Mouse (Mus musculus): ENCODE measurements around the gene Mars. TPM values are rescaled to one million over a fixed set of nuclear protein-coding genes. Genes with fewer than 3 reads are reported as not detected.
"Not testable (repeated sequence)": the region's sequence is repeated elsewhere in the genome, so short reads cannot be mapped to it uniquely, and the experiment has no call there.

The Mars gene
- total RNA-seq, 2 experiments from 2014 or later, result 53.3 to 57.9 TPM

DNA sequence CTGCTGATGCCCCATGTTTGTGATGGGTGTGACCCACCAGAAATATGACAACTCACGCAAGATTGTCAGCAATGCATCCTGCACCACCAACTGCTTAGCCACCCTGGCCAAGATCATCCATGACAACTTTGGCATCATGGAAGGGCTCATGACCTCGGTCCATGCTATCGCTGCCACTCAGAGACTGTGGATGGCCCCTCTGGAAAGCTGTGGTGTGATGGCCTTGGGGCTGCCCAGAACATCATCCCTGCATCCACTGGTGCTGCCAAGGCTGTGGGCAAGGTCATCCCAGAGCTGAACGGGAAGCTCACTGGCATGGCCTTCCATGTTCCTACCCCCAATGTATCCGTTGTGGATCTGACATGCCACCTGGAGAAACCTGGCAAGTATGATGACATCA lies 1.9 kb upstream of the Mars start:
- DNase-seq (ENCODE audit: low spot score in 2 of 2), result not testable (repeated sequence)

DNA sequence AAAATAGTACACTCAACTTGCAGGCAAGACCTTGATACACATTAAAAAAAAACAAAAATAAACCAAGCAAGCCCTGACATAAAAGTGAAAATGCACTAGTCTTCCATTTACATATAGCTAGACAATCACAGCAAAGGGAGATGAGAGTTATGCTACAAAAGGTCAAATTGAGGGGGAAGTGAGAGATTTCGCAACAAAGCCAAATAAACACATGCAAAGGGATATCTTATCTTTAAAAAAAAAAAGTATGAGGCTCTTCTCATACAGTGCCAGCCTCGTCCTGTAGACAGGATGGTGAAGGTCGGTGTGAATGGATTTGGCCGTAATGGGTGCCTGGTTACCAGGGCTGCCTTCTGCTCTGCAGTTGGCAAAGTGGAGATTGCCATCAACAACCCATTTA lies 1.3 kb upstream of the Mars start:
- DNase-seq (ENCODE audit: low spot score in 2 of 2), result no peak

DNA sequence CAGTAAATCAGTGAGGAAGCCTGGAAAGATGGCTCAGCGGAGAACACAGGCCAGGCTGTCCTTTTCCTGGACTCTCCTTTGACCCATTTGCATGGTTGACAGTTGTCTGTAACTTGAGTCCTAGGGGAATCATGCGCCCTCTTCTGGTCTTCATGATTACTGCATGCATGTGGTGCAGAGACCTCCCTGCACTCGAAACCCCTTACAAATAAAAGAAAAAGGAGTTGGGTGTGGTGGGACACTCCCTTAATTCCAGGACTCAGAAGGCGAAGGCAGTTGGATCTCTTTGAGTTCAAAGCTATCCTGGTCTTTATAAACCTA lies 730 bp upstream of the Mars start:
- DNase-seq (ENCODE audit: low spot score in 2 of 2), result peak; percentile 64 to 73

DNA sequence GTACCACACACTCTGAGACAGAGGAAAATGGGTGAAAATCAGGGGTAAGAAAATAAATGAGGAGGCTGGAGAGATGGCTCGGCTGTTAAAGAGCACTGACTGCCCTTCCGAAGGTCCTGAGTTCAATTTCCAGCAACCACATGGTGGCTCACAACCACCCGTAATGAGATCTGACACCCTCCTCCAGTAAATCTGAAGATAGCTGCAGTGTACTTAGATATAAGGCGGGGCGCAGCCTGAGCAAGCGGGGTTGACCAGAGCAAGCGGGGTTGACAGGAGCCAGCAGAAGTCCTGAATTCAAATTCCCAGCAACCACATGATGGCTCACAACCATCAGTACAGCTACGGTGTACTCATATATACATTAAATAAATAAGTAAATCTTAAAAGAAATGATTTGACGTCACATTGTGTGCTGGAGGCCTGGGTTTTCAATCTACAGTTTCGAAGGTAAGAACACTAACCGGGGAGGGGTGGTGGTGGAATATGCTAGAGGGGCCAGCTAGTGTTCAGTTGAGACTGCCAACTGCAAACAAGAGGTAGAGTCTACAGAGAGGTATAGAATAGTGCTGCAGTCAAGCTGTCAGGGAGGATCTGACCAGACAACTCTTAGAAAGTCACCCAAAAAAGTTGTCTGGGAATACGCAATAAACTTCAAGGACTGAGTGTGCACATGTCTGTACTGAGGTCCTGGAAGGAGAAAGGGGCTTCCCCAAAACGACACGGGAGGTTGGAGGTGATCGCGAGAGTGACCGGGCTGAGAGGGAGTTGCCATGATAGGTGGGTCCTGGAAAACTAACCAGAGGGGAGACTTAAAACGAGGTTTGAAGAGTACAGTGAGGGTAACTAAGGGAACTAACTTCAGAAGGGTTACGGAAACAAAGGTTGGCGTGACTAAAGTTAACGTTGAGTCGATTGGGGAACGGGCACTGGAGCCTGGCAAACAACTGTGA lies 787 bp downstream of the Mars start:
- DNase-seq (ENCODE audit: low spot score in 2 of 2), result no peak

DNA sequence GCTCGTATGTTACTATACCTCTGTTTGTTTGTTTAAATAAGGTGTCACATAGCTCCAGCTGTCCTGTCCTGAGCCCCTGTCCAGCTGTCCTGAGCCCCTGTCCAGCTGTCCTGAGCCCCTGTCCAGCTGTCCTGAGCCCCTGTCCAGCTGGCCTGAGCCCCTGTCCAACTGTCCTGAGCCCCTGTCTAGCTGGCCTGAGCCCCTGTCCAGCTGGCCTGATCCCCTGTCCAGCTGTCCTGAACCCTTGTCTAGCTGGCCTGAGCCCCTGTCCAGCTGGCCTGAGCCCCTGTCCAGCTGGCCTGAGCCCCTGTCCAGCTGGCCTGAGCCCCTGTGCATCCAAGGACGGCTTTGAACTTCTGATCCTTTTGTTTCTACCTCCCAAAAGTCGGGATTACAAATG lies 2.4 kb downstream of the Mars start:
- DNase-seq (ENCODE audit: low spot score in 2 of 2), result not testable (repeated sequence)

DNA sequence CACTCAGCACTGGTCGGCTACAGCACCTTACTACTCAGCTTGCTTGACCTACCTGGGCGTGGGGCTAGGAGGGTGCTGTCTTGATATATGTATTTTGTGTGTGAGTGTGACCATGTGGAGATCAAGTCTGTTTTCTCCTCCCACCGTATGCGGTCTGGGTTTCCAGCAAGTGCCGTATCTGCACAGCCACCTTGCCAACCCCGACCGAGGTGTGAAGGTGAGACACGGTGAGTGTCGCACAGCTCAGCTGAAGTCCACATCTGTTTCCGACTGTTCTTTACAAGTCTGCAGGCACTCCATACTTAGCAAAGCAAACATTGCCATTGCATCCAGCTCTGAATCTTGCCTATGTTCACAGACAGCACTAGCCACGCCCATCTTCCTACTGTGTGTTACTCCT lies 8.4 kb downstream of the Mars start:
- DNase-seq (ENCODE audit: low spot score in 2 of 2), result no peak

DNA sequence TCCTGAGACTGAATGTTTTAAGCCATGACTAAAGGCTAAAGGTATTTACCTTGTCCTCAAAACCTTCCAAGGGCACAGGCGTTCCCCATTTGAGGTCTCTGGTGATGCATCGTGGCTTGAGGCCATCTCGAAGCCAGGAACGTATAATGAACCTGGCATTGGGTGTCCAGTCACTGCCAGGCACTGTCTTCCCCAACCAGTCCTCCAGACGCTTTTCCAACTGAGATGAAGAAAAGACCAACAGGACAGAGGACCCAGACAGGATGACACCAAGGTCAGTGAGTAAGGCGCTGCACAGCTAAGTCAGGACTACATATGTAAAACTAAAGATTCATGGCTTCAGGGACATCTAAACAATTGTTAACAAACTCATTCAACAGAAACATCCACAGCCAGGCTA lies 11.2 kb downstream of the Mars start:
- no peak for DNase-seq (ENCODE audit: low spot score in 2 of 2)

DNA sequence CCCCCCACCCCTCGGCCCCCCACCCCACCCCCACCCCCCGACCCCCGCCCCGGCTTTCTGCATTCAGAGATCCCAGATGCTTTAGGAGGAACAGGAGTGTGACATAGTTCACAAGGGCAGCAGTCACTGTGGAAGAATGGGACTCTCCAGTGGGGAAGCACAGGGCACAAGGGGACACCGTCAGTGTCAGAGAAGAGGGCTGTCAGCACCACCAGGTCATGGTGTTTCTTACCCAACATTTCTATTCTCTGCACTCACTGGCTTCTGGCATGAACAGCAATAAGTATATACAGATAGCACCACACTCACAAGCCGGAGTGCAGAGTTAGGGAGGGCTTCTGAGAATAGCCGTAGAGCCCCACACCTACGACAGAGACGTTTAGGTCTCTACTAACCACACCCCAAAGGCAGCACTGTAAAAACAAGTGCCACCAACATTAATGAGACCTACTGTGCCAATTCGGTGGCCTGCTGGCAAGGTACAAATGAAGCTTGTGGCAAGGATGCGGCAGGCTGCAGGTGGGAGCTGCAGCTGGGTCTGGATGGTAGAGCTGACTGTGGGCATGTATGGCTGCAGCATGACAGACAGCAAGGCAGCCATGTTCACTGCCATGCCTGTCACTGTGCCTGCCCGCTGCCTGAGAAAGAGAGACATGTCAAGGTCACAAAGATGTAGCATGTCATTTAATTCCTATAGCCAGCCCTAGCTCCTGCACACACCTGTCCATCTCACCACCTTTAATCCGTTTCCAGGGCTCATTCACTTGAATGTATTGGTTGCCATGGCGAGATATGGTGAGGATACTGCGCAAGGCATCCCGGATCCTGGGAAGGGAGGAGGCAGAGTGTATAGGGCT lies 14.3 kb downstream of the Mars start:
- no peak for DNase-seq (ENCODE audit: low spot score in 2 of 2)

DNA sequence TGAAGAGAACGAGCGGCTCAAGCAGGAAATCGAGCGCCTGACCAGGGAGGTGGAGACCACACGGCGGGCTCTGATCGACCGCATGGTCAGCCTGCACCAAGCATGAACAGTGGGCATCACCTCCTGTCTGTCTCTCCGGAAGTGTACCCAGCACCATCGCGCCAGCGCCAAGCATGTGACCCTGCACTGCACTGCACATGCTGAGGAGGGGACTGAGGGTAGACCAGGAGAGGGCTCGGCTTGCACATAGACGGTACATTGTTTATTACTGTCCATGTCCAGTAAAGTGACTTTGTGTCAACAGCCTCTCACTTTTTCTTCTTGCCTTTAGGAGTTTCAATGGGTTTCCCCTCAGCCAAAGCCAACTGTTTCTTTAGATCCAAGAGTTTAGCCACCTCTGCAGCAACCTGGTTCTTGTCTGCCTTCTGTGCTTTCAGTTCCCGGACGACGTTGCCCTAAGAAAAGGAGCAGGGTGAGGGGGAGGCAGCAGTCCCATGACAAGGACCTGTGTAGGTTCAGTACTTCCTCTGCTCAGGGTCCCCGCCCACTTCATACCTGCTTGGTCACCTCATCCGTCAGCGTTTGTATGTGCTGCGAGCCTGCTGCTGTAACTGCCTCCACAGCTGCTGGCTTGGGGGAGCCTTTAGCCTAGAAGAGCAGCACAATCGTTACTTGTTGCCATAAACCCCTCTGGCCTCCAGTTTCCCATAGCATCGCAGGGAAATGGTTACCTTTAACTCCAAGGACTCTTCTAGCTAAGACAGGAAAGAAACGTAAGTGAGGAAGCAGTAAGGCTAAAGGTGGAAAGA lies 15.4 kb downstream of the Mars start:
- no peak for DNase-seq (ENCODE audit: low spot score in 2 of 2)

DNA sequence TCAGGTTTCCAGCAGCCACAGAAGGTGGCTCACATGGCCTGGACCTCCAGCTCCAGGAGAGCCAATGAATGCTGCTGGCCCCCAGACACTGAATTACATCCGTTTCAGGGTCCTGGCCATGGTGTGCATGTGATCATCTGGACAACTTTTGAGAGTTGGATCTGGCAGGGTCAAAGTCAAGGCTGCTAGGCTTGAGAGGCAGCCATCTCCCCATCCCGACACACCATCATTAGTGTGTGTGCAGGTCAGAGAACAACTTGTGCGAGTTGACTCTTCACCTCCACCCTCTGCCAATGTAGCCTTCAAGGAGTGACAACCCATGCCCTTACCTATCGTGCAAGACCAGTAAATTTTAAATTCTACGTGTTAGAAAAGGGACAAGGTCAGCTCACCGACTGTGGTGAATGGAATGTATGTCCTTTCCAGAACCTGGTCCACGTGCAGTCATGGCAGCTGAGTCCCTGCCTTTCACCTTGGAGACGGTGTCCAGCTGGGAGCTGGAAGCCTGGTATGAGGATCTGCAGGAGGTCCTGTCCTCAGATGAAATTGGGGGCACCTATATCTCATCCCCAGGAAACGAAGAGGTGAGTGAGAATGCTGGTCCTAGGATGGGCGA lies 16.6 kb downstream of the Mars start:
- DNase-seq (ENCODE audit: low spot score in 2 of 2), result no peak

DNA sequence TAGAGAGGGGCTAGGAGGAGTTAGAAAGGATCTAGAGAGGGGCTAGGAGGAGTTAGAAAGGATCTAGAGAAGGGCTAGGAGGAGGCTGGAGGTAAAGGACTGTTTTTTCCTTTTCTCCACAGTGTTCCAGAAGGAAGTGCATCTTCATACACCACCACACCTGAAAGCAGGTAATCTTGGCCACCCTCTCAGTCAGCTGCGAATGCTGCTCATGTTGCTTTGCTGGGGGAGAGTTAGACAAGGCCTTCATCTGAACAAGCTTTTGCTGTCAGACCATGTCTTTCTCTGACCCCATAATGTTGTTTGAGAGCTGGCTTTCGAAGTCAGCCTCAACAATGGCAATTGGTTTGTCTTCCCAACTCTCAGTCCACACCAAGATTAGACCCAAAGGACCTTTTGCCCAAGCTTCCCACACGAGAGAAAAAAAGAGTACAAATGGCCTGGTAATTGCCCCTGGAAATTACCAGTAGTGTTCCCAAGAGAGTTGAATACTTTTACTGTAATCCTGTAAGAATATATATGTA lies 17.9 kb downstream of the Mars start:
- no peak for DNase-seq (ENCODE audit: low spot score in 2 of 2)

DNA sequence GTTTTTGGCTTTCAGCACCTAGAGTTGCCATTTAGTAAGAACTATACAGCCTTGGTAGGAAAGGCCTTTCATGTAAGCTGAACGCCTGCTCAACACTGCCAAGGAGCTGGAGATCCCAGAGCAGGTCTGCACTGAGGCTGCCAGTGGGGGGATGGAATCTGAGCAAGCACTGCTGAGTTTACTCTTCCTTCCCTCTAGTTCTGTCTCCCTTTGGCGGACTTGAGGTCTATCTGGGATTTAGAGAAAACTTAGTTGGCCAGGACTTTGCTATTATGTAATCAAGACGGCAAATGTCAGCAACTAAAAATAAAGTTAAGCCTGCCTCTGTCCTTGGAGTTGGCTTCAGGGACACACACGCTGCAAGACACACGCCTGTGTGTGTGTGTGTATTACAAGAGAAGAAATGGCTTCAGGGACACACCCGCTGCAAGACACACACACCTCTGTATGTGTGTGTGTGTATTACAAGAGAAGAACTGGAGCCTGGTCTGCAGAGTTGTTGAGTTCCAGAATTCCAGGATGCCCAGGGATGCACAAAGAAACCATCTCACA lies 18.5 kb downstream of the Mars start:
- DNase-seq (ENCODE audit: low spot score in 2 of 2), result no peak

DNA sequence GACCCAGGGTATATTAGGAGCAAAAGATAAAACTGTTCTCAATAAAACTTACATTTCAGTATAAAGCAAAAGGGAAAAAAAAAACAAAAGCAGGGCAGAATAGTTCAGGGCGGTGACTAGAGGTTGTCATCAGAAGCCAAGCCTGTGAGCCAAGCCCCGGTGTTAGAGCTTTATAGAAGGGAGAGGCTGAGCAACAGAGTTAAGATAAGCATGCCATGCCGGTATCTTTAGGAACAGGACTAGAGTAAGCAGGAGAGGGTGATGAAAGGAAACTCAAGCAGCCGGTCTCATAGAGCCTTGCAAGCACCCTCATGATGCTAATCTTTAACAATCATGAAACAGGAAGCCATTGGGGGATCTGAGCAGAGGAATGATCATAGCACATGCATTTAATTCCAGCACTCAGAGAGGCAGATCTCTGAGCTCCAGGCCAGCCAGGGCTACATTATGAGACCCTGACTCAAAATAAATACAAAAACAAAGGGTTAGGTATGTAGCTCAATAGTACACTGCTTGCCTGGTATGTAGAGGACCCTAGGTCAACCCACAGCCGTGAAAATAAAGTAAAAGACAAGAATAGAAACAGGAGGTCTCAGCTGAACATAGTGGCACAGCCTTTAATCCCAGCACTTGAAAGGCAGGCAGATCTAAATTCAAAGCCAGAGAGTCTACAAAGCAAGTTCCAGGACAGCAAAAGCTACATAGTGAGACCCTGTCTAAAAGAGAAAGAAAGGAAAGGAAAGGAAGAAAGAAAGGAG lies 19.5 kb downstream of the Mars start:
- DNase-seq (ENCODE audit: low spot score in 2 of 2), result no peak

DNA sequence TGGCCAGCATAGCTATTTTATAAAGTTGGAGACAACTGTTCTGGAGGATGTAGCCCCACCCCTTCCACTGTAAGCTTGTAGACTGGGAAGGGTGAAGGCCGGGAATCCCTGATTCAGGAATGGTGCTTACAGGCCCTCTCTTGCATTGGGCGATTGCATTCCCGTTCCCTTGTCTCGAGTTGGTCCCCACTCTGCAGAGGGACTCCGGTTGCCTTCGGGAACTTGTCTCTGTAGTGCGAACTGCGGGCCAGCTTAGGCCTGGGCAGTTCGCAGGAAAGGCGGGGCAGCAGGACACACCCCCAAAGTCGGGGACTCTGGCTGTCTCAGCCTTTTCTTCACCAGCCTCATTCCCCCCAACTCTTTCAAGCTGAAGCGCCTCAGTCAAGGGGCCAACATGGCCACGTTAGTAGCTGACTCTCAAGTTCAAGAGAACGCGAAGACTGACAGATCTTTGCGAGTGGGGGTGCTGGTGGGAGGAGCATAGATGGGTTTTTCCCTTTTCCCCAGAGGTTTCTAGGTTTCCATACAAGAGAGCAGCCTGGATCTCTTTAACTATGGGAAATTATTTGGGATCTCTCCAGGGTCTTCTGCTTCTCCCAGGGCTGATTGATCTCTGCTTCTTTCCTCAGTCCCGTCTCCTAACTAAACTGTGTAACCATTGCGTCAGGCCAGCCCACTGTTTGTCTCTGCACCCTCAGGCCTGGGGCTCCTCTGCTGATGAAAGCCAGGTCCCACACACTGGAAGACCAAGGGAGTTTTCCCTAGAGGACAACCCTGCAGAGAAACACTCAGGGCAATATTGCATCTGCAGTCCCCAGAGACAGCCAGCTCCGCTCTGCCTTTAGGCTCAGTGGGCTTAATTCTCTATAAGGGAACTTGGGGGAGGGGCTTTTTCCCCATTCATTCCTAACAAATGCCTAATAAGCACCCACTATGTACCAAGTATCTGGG lies 20.4 kb downstream of the Mars start:
- peak in 1 of 2 experiments; percentile 43 for DNase-seq (ENCODE audit: low spot score in 2 of 2)

DNA sequence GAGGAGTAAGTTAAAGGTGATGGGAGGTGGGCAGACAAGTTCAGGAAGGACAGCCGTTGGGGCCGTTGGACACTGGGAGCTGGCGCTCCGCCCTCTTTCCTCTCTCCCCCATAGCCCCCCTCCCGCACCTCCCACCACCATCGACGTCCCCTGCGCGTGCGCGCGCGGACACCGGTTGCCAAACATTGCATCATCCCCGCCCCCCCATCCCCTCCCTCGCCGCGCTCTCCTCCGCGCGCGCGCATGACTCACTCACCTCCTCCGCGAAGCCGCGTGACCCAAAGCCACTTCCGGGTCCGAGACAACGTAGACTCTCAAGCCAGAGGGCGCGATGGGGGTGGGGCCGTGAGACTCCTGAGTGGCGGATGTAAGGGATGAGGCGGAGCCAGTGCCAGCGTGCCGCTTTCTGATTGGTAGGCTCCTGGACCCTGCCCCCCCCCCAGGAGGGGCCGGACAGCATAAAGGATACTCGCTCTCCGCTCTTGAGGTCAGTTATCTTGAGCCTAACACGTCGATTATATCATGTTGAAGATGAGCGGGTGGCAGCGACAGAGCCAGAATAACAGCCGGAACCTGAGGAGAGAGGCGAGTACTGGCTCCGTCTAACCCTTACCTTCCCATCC lies 21.2 kb downstream of the Mars start:
- DNase-seq (ENCODE audit: low spot score in 2 of 2), result peak; percentile 100

DNA sequence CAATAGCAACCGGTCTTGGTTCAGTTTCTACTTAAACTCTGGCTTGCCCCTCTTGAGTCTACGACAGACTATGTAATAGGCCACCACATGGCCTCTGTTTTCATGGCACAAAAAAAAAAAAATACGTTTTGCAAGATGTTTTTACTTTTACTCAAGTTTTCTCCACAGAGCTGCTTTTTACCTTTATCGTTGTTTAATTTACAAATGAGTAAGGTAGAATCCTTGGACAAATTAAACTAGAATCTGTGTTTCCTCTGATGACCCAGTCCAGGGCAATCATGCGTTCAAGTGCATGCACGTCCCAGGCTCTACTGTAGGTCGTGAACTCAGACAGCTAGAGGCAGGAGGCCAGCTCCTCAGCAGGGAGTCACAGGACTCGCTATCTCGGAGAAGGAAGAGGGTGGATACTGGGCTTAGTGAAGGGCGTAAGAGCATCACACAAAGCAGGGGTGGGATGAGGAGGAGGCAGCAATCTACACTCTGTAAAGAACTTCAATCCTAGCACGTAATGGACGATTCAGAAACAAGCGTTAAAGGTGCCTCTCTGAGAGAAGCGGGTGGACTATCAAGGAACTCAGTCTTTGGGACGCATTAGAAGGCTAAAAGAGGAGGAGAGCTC lies 21.9 kb downstream of the Mars start:
- DNase-seq (ENCODE audit: low spot score in 2 of 2), result peak in 1 of 2 experiments; percentile 38

DNA sequence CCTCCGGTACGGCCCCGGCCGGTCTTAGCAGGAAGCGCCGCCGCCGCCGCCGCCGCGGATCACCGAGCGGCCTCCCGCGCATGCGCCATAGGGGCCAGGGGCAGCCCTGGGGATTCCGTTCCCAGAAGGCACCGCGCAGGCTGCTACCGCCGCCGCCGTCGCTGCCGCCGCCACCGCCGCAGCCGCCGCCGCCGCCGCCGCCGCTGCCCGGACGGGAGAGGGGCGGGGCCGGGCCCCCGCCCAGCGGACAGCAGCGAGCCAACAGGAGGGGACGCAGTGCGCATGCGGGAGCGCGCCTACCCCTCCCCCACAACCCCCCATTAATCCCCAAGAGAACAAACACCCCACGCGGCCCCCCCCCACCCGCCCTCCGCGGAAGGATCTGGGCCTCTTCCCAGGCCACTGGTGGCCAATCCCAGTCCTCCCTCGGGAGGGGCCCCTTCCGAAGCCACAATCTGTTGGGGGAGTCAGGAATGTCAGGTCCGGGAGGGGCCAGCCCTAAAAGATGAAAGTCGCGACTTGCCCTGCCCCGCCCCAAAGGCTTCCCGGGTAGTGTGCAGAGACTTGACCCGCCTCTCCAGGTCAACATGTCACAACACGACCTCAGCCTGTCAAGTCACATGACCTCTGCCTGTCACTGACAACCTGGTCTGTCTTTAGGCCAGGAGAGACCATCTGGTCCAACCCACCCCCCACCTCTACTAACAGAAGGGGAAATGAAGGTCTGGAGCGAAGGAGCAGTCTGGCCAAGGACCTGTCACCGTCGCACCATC lies 22.6 kb downstream of the Mars start, which contains the start of gene Mbd6:
Mbd6 (minus strand) TSS at position 219 of the 773 bp plus-strand sequence.
- peak; percentile 82 to 86 for DNase-seq (ENCODE audit: low spot score in 2 of 2)
